19 mouse cellular contexts compared by ENCODE assay signal in genomic region chr12:50436660-50437059, GRCm38 (mm10).
"Had no signal": no experiment of that assay in that cellular context is flagged by ENCODE, and none has a peak within 500 bp of the region (broad histone marks: within the 10 kb centered on the region; RNA-seq: fewer than 3 reads in every experiment).

No protein-coding gene starts in this region.

- H3K9me3 ChIP-seq: limb, embryonic 10.5 days; limb, embryonic 13.5 days; liver, embryonic 13.5 days; neural tube, embryonic 13.5 days had no signal

- H3K27me3 ChIP-seq: limb, embryonic 13.5 days; liver, embryonic 13.5 days; neural tube, embryonic 13.5 days had no signal

- H3K4me2 ChIP-seq: limb, embryonic 13.5 days; liver, embryonic 13.5 days; neural tube, embryonic 13.5 days had no signal

- ATAC-seq: intestine, postnatal 0 days had no signal

- DNase-seq: kidney, adult 2 months; kidney, postnatal 25 days; layer of hippocampus, adult 9-11 months; liver, embryonic 13.5 days; lung, adult 2 months; lung, postnatal 14 days; lung, postnatal 4 days; right cerebral cortex, postnatal 14 days; right cerebral cortex, postnatal 4 days; thymus, adult 2 months; thymus, postnatal 14 days; thymus, postnatal 4 days had no signal

- H3K27ac ChIP-seq: kidney, postnatal 0 days; layer of hippocampus, adult 2 months; limb, embryonic 10.5 days; limb, embryonic 13.5 days; liver, embryonic 13.5 days; neural tube, embryonic 13.5 days; stomach, postnatal 0 days had no signal

- H3K36me3 ChIP-seq: limb, embryonic 10.5 days; limb, embryonic 13.5 days; liver, embryonic 13.5 days; neural tube, embryonic 13.5 days had no signal

- H3K4me1 ChIP-seq: limb, embryonic 10.5 days; limb, embryonic 13.5 days; liver, embryonic 13.5 days; neural tube, embryonic 13.5 days had no signal

- H3K4me3 ChIP-seq: layer of hippocampus, adult 2 months; limb, embryonic 10.5 days; limb, embryonic 13.5 days; liver, embryonic 13.5 days; neural tube, embryonic 13.5 days had no signal

- H3K9ac ChIP-seq: limb, embryonic 13.5 days; liver, embryonic 13.5 days; neural tube, embryonic 13.5 days had no signal
